Mouse (Mus musculus) cerebellum, adult 2 months (tissue): ENCODE data around the gene Plekha6.

Source experiments
- CTCF ChIP-seq: fragments of 200-500 bp; IDR thresholded peaks from 2 replicates; pipeline ENCODE4 v1.5.1; 2011; ENCODE audit warnings: low read depth, mild to moderate bottlenecking, control low read depth, low read length, moderate library complexity, borderline replicate concordance; ENCODE audit not compliant: insufficient read depth
- POLR2A ChIP-seq: fragments of 200-500 bp; IDR thresholded peaks from 2 replicates; pipeline ENCODE4 v1.6.1; 2011; ENCODE audit warnings: low read length, control low read depth, borderline replicate concordance; ENCODE audit not compliant: insufficient read depth

DNA sequence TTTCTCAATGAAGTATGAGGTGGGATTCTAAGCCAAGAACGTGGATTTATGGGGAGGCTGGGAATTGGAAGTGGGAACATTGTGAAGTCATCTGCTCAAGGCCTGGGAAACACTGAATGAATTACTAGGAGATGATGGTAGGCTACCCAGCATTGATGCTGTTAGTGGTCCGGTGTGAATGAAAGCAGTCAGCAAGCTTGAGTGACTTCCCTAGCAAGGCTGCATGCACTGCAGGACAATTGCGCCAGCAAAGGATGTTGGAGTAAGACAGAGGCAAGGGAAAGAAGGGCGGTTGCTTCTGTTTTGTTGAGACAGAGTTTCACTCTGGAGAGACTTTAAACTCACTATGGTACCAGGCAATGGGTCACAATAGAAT is 37.7 kb upstream of the Plekha6 start:
- TF ChIP-seq CTCF (no peak), POLR2A (no peak)
